Comparison of ENCODE assay signal across 9 mouse cellular contexts in the genomic region with DNA sequence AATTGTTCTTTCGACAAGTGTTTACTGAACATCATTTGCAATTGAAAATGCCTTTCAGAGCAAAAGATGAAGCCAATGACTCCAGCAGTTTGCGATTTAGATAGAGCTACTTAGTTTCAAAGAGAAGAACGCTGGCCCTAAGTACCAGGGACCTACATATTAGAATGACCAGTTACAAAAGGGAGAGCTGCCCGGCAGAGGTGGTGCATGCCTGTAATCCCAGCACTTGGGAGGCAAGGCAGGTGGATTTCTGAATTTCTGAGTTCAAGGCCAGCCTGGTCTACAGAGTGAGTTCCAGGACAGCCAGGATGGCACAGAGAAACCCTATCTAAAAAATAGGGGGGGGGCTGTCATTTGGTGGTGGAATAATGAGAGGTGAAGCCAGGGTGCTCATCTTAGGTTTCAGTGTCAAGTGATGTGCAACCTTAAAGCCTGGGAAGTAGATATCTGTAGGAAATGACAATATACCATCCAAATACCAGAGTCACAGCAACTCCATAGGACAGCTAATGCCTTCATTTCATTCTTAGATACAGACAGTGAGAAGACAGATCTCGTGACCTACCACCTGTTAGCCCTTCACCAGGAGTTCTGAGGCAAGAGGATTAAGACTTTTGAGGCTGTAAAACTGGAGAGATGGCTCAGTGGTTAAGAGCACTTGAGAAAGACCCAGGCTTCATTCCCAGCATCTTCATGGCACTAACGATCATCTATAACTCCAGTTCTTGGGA. TPM values are rescaled to one million over a fixed set of nuclear protein-coding genes. Genes with fewer than 3 reads are reported as not detected.
DNase-seq lines count a peak whose midpoint lies in the region; ATAC-seq lines count a peak whose summit lies in the region.
"Had no signal": no experiment of that assay in that cellular context is flagged by ENCODE, and none has a peak within 500 bp of the region (broad histone marks: within the 10 kb centered on the region; RNA-seq: fewer than 3 reads in every experiment).

No protein-coding gene starts in this region.

- no peak for DNase-seq in kidney, postnatal 14 days
- peak; percentile 38 for DNase-seq in forebrain, embryonic 11.5 days (ENCODE audit: low spot score)
- no peak for DNase-seq in limb, embryonic 10.5 days (ENCODE audit: low spot score)
- no peak for DNase-seq in embryo, embryonic 10 days (ENCODE audit: low spot score)
- no peak for DNase-seq in thymus, postnatal 14 days
- DNase-seq in right cerebral cortex, postnatal 25 days, result no peak
- DNase-seq: gastrocnemius, postnatal 14 days had no signal

- 52% methylated on average over 6 of the region's 6 CpGs for WGBS in kidney, embryonic 15.5 days
- WGBS in forebrain, embryonic 11.5 days, result 53% methylated on average over 6 of the region's 6 CpGs
- 62% methylated on average over 6 of the region's 6 CpGs for WGBS in limb, embryonic 10.5 days
- 60% methylated on average over 6 of the region's 6 CpGs for WGBS in neural tube, embryonic 12.5 days

- H3K27me3 ChIP-seq in kidney, embryonic 15.5 days, result no peaks in the 10 kb centered on the region
- H3K27me3 ChIP-seq in forebrain, embryonic 11.5 days (ENCODE audit: control insufficient read depth, insufficient read depth, low read length), result no peaks in the 10 kb centered on the region
- no peaks in the 10 kb centered on the region for H3K27me3 ChIP-seq in limb, embryonic 10.5 days (ENCODE audit: low read depth, poor library complexity, severe bottlenecking)
- H3K27me3 ChIP-seq in neural tube, embryonic 12.5 days (replicated peaks), result no peaks in the 10 kb centered on the region

- no peaks in the 10 kb centered on the region for H3K36me3 ChIP-seq in kidney, embryonic 15.5 days
- no peaks in the 10 kb centered on the region for H3K36me3 ChIP-seq in forebrain, embryonic 11.5 days (ENCODE audit: control insufficient read depth, insufficient read depth, low read length)
- no peaks in the 10 kb centered on the region for H3K36me3 ChIP-seq in limb, embryonic 10.5 days
- H3K36me3 ChIP-seq in neural tube, embryonic 12.5 days, result no peaks in the 10 kb centered on the region

- peak overlapping the region; percentile 100 for H3K4me3 ChIP-seq in kidney, embryonic 15.5 days (replicated peaks)
- H3K4me3 ChIP-seq in forebrain, embryonic 11.5 days (ENCODE audit: low read depth, low read length), result no peak overlapping the region
- H3K4me3 ChIP-seq in limb, embryonic 10.5 days, result peak overlapping the region; percentile 100
- H3K4me3 ChIP-seq in neural tube, embryonic 12.5 days, result no peak overlapping the region

- H3K9me3 ChIP-seq in kidney, embryonic 15.5 days (replicated peaks), result no peaks in the 10 kb centered on the region
- H3K9me3 ChIP-seq in forebrain, embryonic 11.5 days (ENCODE audit: control insufficient read depth, low read length), result no peaks in the 10 kb centered on the region
- H3K9me3 ChIP-seq in limb, embryonic 10.5 days (replicated peaks), result no peaks in the 10 kb centered on the region
- no peaks in the 10 kb centered on the region for H3K9me3 ChIP-seq in neural tube, embryonic 12.5 days

- H3K27ac ChIP-seq in kidney, embryonic 15.5 days, result 0 out of 2 replicates have a peak overlapping the region, but pooled peaks have one; percentile 94
- H3K27ac ChIP-seq in forebrain, embryonic 11.5 days (ENCODE audit: low read depth, low read length), result no peak overlapping the region
- H3K27ac ChIP-seq in limb, embryonic 10.5 days, result no peak overlapping the region
- no peak overlapping the region for H3K27ac ChIP-seq in neural tube, embryonic 12.5 days

- peaks cover 30% of the 10 kb centered on the region for H3K4me1 ChIP-seq in kidney, embryonic 15.5 days
- H3K4me1 ChIP-seq in forebrain, embryonic 11.5 days (replicated peaks; ENCODE audit: control insufficient read depth, insufficient read depth, low read length), result peaks cover 7% of the 10 kb centered on the region; the same call in 1 of the 2 replicates
- peaks cover 28% of the 10 kb centered on the region for H3K4me1 ChIP-seq in limb, embryonic 10.5 days
- peaks cover 28% of the 10 kb centered on the region for H3K4me1 ChIP-seq in neural tube, embryonic 12.5 days

- H3K4me2 ChIP-seq in kidney, embryonic 15.5 days, result peak overlapping the region; percentile 88
- H3K4me2 ChIP-seq in forebrain, embryonic 11.5 days (ENCODE audit: low read depth, low read length, severe bottlenecking), result peak overlapping the region; percentile 65
- H3K4me2 ChIP-seq in neural tube, embryonic 12.5 days (replicated peaks), result peak overlapping the region; percentile 83

- H3K9ac ChIP-seq in kidney, embryonic 15.5 days, result no peak overlapping the region
- no peak overlapping the region for H3K9ac ChIP-seq in forebrain, embryonic 11.5 days (ENCODE audit: low read length)
- H3K9ac ChIP-seq in neural tube, embryonic 12.5 days, result no peak overlapping the region

- ATAC-seq in kidney, embryonic 15.5 days (replicated peaks; ENCODE audit: low FRiP score), result no peak
- no peak for ATAC-seq in forebrain, embryonic 11.5 days (replicated peaks; ENCODE audit: low FRiP score)
- ATAC-seq in neural tube, embryonic 12.5 days (ENCODE audit: low FRiP score, low read depth), result no peak

RNA-seq across cellular contexts. Expression of a gene that starts 1.6 kb away (rescaled TPM):
- polyA plus RNA-seq in kidney, embryonic 15.5 days (2015; fragmentation: Nextera tagmentation; extraction: Ambion mirVana), result 92.0 and 98.4 TPM in 2 replicates
- polyA plus RNA-seq in forebrain, embryonic 11.5 days (2014; fragmentation: Nextera tagmentation; extraction: Ambion mirVana), result 63.0 and 71.4 TPM in 2 replicates
- polyA plus RNA-seq in limb, embryonic 10.5 days (2016; fragmentation: Nextera tagmentation; extraction: Ambion mirVana), result 77.2 and 87.8 TPM in 2 replicates
- 173 and 186 TPM in 2 replicates for polyA plus RNA-seq in neural tube, embryonic 12.5 days (2016; fragmentation: Nextera tagmentation; extraction: Ambion mirVana)

RNA-seq across cellular contexts. Expression of a gene that starts 55.2 kb away (rescaled TPM):
- 26.6 and 27.0 TPM in 2 replicates for polyA plus RNA-seq in kidney, embryonic 15.5 days (2015; fragmentation: Nextera tagmentation; extraction: Ambion mirVana)
- polyA plus RNA-seq in forebrain, embryonic 11.5 days (2014; fragmentation: Nextera tagmentation; extraction: Ambion mirVana), result 25.9 and 28.9 TPM in 2 replicates
- polyA plus RNA-seq in limb, embryonic 10.5 days (2016; fragmentation: Nextera tagmentation; extraction: Ambion mirVana), result 30.6 and 37.7 TPM in 2 replicates
- polyA plus RNA-seq in neural tube, embryonic 12.5 days (2016; fragmentation: Nextera tagmentation; extraction: Ambion mirVana), result 32.6 and 34.7 TPM in 2 replicates

Comparison
In these comparisons a context has a peak if more than half of its experiments do, and no peak if none do; other contexts are left out.
1. H3K4me3 ChIP-seq: peak in kidney, embryonic 15.5 days (single experiment) and limb, embryonic 10.5 days (single experiment); none in forebrain, embryonic 11.5 days (single experiment) and neural tube, embryonic 12.5 days (single experiment).
2. Peak in every context shown above with its lines, with median percentiles within 50 percentile points of each other: H3K4me2 ChIP-seq.